Mouse (Mus musculus) cerebellum, adult 2 months (tissue): ENCODE measurements at regions not wholly inside any gene's neighbourhood (a gene's known extent, or its start where the extent isn't known, plus 50 kb on each side); places are given as distances from the start of the nearest gene placed in this dataset.

Experiments
- CTCF ChIP-seq: fragments of 200-500 bp; IDR thresholded peaks from 2 replicates; pipeline ENCODE4 v1.5.1; 2011; ENCODE audit warnings: low read depth, mild to moderate bottlenecking, control low read depth, low read length, moderate library complexity, borderline replicate concordance; ENCODE audit not compliant: insufficient read depth
- POLR2A ChIP-seq: fragments of 200-500 bp; IDR thresholded peaks from 2 replicates; pipeline ENCODE4 v1.6.1; 2011; ENCODE audit warnings: low read length, control low read depth, borderline replicate concordance; ENCODE audit not compliant: insufficient read depth

DNA sequence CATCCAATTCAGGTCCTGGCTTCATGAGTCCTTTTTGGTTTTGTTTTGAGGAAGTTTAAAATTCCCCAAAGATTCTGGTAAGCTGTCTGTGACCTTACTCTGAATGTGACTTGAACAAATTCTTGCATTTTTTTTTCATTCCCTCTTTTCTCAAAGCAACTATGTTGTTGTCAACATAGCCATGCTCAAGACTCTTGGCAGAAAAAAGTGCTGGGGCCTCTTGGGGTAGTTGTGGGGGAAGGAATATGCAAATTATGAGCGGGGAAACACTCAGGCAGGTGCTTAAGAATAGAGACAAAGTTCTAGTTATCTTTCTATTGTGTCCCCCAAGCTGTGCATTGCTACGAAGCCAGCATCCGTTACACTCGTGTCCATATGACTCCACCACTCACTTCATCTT, 99.2 kb downstream of the Hs3st3b1 start:
- TF ChIP-seq POLR2A (no peak), CTCF (no peak)
